Mouse (Mus musculus) stomach, embryonic 14.5 days (tissue): ENCODE data around the gene Lmo3. TPM values are rescaled to one million over a fixed set of nuclear protein-coding genes. Genes with fewer than 3 reads are reported as not detected.

Experiments
- ATAC-seq: fragments of 200-750 bp; cut with Nextera tagmentation; 2 replicates; pipeline ENCODE4 v1.8.0; 2017; ENCODE audit warnings: low read depth, moderate TSS enrichment; ENCODE audit not compliant: insufficient number of reproducible peaks, insufficient read depth, low FRiP score
- H3K27ac ChIP-seq: fragments of 300-500 bp; sonication (generic); 2 replicates; pipeline ENCODE4 v1.5.1; 2014; ENCODE audit warnings: mild to moderate bottlenecking, low read length, moderate library complexity, mixed read lengths
- H3K27me3 ChIP-seq: fragments of 300-500 bp; sonication (generic); 2 replicates; pipeline ENCODE4 v1.6.1; 2014; ENCODE audit warnings: low read length, control low read depth, mixed read lengths; ENCODE audit not compliant: control insufficient read depth, insufficient read depth
- H3K36me3 ChIP-seq: fragments of 300-500 bp; sonication (generic); 2 replicates; pipeline ENCODE4 v1.6.1; 2014; ENCODE audit warnings: mild to moderate bottlenecking, control low read depth, low read length, moderate library complexity, mixed read lengths; ENCODE audit not compliant: control insufficient read depth, insufficient read depth
- H3K4me1 ChIP-seq: fragments of 300-500 bp; sonication (generic); 2 replicates; pipeline ENCODE4 v1.6.1; 2014; ENCODE audit warnings: low read length, control low read depth, mixed read lengths; ENCODE audit not compliant: control insufficient read depth, insufficient read depth
- H3K4me2 ChIP-seq: fragments of 300-500 bp; sonication (generic); replicated peaks from 2 replicates; pipeline ENCODE4 v1.6.1; 2014; ENCODE audit warnings: low read depth, low read length, control low read depth
- H3K4me3 ChIP-seq: fragments of 300-500 bp; sonication (generic); 2 replicates; pipeline ENCODE4 v1.5.1; 2014; ENCODE audit warnings: low read depth, low read length, control low read depth
- H3K9ac ChIP-seq: fragments of 300-500 bp; sonication (generic); replicated peaks from 2 replicates; pipeline ENCODE4 v1.6.1; 2014; ENCODE audit warnings: low read depth, mild to moderate bottlenecking, control low read depth, low read length, moderate library complexity, mixed read lengths
- H3K9me3 ChIP-seq: fragments of 300-500 bp; sonication (generic); 2 replicates; pipeline ENCODE4 v1.6.1; 2016; ENCODE audit warnings: low read depth, low read length, control low read depth; ENCODE audit not compliant: control insufficient read depth
- WGBS: fragments of 180-500 bp; shearing (Covaris S2); extraction: QIAGEN DNeasy Blood & Tissue Kit; methylation state at CpG from one replicate; pipeline ENCODE4 v1.1.7; 2014; 5-methylcytosine and 5-hydroxymethylcytosine counted together
- polyA plus RNA-seq: library from polyadenylated mRNA; unstranded; fragments of >200 nt; fragmentation: Nextera tagmentation; extraction: Ambion mirVana; gene quantifications from 2 replicates; pipeline ENCODE4 v1.2.1, GENCODE M21; 2014

Gene Lmo3
- polyA plus RNA-seq, result 5.4 and 6.8 TPM in 2 replicates

GRCm38 (mm10) chr6:138581734-138582505, at the start of gene Lmo3:
Gene Lmo3 (minus strand): TSS chr6:138581968.
- no peaks in the 10 kb centered on the region for H3K27me3 ChIP-seq
- H3K4me3 ChIP-seq, result no peak within 1 kb of the TSS
- H3K4me2 ChIP-seq, result no peak within 1 kb of the TSS
- no peak within 1 kb of the TSS for H3K9ac ChIP-seq
- no peak within 1 kb of the TSS for H3K27ac ChIP-seq
- ATAC-seq, result no peak
- no peaks in the 10 kb centered on the region for H3K9me3 ChIP-seq
- no peaks in the 10 kb centered on the region for H3K36me3 ChIP-seq
- 77% methylated on average over 13 of the region's 13 CpGs for WGBS
- no peaks in the 10 kb centered on the region for H3K4me1 ChIP-seq

- Histone ChIP-seq H3K4me3 (no peak overlapping the region), H3K27me3 (no peaks in the 10 kb centered on the region), H3K27ac (no peak overlapping the region), H3K9me3 (no peaks in the 10 kb centered on the region), H3K4me1 (no peaks in the 10 kb centered on the region), H3K9ac (no peak overlapping the region), H3K36me3 (no peaks in the 10 kb centered on the region), H3K4me2 (no peak overlapping the region)
- ATAC-seq, result no peak
Measured at GRCm38 (mm10) chr6:138620786-138621185, 39.0 kb upstream of the Lmo3 start.

GRCm38 (mm10) chr6:138618396-138618795, 36.6 kb upstream of the Lmo3 start:
- H3K9me3 ChIP-seq, result no peaks in the 10 kb centered on the region
- ATAC-seq, result no peak
- H3K36me3 ChIP-seq, result no peaks in the 10 kb centered on the region
- no peak overlapping the region for H3K4me2 ChIP-seq
- no peak overlapping the region for H3K4me3 ChIP-seq
- H3K27me3 ChIP-seq, result no peaks in the 10 kb centered on the region
- no peak overlapping the region for H3K27ac ChIP-seq
- 91% methylated on average over 3 of the region's 3 CpGs for WGBS
- no peak overlapping the region for H3K9ac ChIP-seq
- no peaks in the 10 kb centered on the region for H3K4me1 ChIP-seq

- ATAC-seq, result no peak
- Histone ChIP-seq H3K4me2 (no peak overlapping the region), H3K9ac (no peak overlapping the region), H3K9me3 (no peaks in the 10 kb centered on the region), H3K36me3 (no peaks in the 10 kb centered on the region), H3K4me3 (no peak overlapping the region), H3K27ac (no peak overlapping the region), H3K4me1 (no peaks in the 10 kb centered on the region), H3K27me3 (no peaks in the 10 kb centered on the region)
- WGBS, result 83% methylated on average over 15 of the region's 15 CpGs
Measured at GRCm38 (mm10) chr6:138597016-138597415, 15.2 kb upstream of the Lmo3 start.

GRCm38 (mm10) chr6:138595991-138596698, 14.4 kb upstream of the Lmo3 start:
- Histone ChIP-seq H3K4me2 (no peak overlapping the region), H3K9me3 (no peaks in the 10 kb centered on the region), H3K36me3 (no peaks in the 10 kb centered on the region), H3K27me3 (no peaks in the 10 kb centered on the region), H3K4me3 (no peak overlapping the region), H3K27ac (no peak overlapping the region), H3K9ac (no peak overlapping the region), H3K4me1 (no peaks in the 10 kb centered on the region)
- ATAC-seq, result no peak
- WGBS, result 66% methylated on average over 10 of the region's 10 CpGs

GRCm38 (mm10) chr6:138583314-138583713, 1.5 kb upstream of the Lmo3 start:
- no peaks in the 10 kb centered on the region for H3K36me3 ChIP-seq
- no peak for ATAC-seq
- no peak overlapping the region for H3K4me3 ChIP-seq
- no peak overlapping the region for H3K27ac ChIP-seq
- H3K9ac ChIP-seq, result no peak overlapping the region
- H3K4me2 ChIP-seq, result no peak overlapping the region
- no peaks in the 10 kb centered on the region for H3K27me3 ChIP-seq
- no peaks in the 10 kb centered on the region for H3K9me3 ChIP-seq
- no peaks in the 10 kb centered on the region for H3K4me1 ChIP-seq
- 51% methylated on average over 8 of the region's 8 CpGs for WGBS

GRCm38 (mm10) chr6:138582506-138583000, 785 bp upstream of the Lmo3 start:
- H3K4me3 ChIP-seq, result no peak overlapping the region
- no peak overlapping the region for H3K4me2 ChIP-seq
- WGBS, result 60% methylated on average over 4 of the region's 4 CpGs
- no peak overlapping the region for H3K27ac ChIP-seq
- H3K4me1 ChIP-seq, result no peaks in the 10 kb centered on the region
- no peak overlapping the region for H3K9ac ChIP-seq
- no peaks in the 10 kb centered on the region for H3K27me3 ChIP-seq
- no peaks in the 10 kb centered on the region for H3K9me3 ChIP-seq
- H3K36me3 ChIP-seq, result no peaks in the 10 kb centered on the region
- ATAC-seq, result no peak

GRCm38 (mm10) chr6:138580491-138581076, 1.2 kb downstream of the Lmo3 start:
- Histone ChIP-seq H3K9me3 (no peaks in the 10 kb centered on the region), H3K27ac (no peak overlapping the region), H3K27me3 (no peaks in the 10 kb centered on the region), H3K9ac (no peak overlapping the region), H3K4me3 (no peak overlapping the region), H3K36me3 (no peaks in the 10 kb centered on the region), H3K4me1 (no peaks in the 10 kb centered on the region), H3K4me2 (no peak overlapping the region)
- 50% methylated on average over 9 of the region's 9 CpGs for WGBS
- ATAC-seq, result no peak
